Mouse (Mus musculus) R1 (cell line): ENCODE measurements around the gene Zfp423.
A peak's percentile ranks its signal among the peaks of the same experiment; 100 is the strongest.

Experiments
- DNase-seq: peaks from one replicate; pipeline ENCODE4 v3.0.0-alpha.2; 2018; ENCODE audit warnings: low read depth, low spot score

Gene Zfp423

GRCm38 (mm10) chr8:87667297-87667696 lies 292.1 kb downstream of the Zfp423 start:
- DNase-seq = no peak

- no peak for DNase-seq
These were observed 294.1 kb downstream of the Zfp423 start for GRCm38 (mm10) chr8:87665337-87665736.

DNA sequence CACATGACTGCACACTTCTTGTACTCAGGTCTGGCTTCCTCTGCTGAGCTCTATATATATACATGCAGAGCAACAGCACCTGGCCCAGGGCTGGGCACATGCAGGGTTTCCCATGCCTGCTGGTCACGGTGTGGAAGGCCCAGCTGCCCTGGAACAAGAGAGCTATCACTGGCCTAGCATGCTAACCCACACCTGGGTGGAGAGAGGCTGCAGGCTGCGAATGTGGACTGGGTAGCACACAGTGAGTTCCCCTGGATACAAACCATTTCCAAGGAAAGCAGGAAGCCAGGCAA lies 295.2 kb downstream of the Zfp423 start:
- no peak for DNase-seq

DNA sequence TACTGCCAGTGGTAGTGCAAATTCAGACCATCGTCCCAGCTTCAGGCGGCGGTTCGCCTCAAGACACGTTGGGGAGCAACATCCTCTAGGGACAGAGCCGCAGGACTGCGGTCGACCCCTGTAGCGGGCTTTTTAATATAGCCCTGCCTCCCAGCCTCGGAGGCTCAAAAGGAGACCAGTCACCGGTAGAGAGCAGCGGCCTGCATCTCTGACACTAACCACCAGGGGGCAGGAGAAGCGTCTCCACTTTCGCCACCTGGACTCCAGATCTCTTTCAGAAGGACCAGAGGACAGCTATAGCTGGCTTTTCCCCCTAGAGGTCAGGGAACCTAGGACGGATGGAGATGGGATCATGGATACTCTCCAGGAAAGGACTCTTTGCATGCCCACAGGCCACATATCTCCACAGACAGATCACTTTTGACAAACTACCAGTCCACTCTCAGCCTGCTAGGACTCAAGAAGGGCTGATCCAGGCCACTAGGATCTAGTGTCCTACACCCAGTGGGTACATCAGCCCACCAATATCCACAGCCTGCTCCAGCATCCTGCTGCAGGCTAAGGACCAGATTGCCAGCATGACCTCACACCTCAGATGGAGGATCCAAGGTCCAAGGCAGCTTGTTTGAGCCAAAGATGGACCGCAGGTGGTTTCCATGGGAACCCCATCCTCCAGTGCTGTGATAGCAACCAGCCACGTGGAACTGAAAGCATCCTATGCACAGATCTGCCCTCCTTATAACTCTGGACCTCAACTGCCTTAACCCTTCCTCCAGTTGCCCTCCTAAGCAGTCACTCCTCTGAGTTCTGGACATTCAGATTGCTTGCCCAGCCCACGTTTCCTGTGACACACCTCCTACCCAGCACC lies 295.8 kb downstream of the Zfp423 start:
- peak; percentile 84 for DNase-seq

- peak; percentile 58 for DNase-seq
These were observed 296.5 kb downstream of the Zfp423 start for GRCm38 (mm10) chr8:87662811-87663341.

DNA sequence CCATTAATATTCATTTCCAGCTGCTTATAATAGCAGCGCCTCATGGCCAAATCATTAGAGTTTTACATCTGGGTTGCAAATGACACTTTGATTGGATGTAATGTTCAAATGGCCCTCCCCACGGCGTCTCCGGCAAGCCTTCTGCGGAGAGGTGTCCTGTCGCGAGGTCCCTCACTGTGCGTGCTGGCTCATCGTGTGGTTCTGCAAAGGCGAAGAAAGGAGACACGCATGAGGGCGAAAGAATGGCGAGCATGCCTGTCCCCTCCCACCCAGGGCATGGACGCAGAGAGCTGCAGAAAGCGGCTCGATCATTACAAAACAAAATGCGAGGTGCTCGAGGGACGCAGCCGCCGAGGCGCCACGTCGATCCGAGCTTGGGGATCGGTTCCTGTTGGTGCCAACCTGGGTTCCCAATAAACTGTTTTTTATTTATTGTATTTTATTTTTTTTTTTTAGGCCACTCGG lies 297.1 kb downstream of the Zfp423 start:
- peak; percentile 10 for DNase-seq

- peak; percentile 13 for DNase-seq
These were observed 298.2 kb downstream of the Zfp423 start for GRCm38 (mm10) chr8:87660916-87661910.

- DNase-seq = peak; percentile 48
These were observed 299.1 kb downstream of the Zfp423 start for GRCm38 (mm10) chr8:87660029-87660915.

DNA sequence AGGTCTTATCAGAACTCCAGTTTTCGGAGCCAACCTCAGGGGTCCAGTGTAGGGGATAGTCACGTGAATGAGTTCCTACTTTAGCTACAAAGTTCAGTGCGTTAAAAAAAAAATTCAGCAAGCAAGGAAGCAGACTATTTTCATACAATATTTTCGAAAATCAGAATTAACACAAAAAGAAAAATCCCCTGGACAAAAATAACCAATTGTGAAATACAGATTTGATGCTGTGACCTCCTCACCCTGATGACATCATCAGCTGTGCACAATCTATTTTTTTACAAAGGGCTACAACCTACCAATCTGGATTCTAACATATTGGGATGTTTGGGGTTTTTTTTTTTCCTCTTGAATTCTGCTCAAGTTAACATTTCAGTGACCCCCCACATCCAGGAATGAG lies 301.9 kb downstream of the Zfp423 start:
- no peak for DNase-seq

- DNase-seq = peak; percentile 91
These were observed 302.7 kb downstream of the Zfp423 start for GRCm38 (mm10) chr8:87656484-87657230.

DNA sequence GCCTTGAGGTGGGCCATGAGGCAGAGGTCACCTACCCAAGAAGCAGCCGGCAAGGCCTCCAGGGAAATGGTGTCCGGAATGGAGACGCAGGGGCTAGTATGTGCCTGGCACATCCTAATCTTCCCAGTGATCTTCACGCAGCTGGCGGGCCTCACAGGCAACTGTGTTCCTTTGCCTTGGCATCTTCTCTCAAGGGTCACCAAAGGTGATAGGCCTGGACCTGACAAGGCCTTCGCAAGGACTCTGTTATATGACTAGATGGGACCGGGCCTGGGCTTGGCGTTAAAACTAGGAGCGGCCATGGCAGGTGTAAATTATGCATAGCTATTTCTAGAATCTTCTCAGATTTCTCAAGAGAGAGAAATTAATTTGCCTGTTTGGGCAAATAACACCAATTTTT lies 303.4 kb downstream of the Zfp423 start:
- DNase-seq = no peak

DNA sequence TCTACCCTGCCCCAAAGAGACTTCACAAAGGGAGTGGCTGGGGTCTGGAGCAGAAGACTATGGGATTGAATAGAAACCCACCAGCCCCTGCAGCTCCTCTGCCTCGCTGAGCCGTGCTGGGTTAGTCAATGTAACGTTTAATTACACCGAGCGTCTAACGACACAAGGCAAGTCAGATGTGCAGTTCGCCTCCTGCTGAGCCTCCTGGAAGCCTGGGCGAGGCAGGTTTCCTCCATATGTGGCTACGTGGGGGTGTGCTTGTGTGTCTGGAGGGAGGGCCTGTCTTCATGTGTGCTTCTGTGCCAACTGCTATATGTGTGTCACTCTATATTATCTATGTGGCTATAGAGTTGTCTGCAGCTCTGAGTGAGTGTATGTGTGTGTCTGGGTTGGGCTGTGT lies 311.6 kb downstream of the Zfp423 start:
- no peak for DNase-seq

- no peak for DNase-seq
These were observed 313.4 kb downstream of the Zfp423 start for GRCm38 (mm10) chr8:87645829-87646483.

DNA sequence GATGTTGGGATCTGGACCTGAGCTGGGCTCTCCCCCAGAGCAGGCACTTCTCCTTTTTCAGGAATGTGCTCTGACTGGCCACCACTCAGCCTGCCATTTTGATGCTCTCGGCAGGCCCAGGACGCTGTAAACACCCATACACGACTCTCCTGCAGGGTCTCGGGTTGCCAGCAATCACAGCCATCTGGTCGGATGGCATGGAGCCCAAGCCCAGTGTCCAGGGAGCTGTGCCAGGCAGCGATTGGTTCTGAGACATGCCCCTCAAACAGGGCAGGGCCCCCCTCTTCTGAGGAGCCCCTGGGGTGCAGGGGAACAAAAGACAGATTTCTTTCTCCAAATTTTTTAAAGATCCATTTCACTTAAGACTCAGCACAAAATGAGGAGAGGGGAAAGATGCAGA lies 314.0 kb downstream of the Zfp423 start:
- no peak for DNase-seq

- DNase-seq = peak; percentile 69
These were observed 318.5 kb downstream of the Zfp423 start for GRCm38 (mm10) chr8:87640930-87641329.

DNA sequence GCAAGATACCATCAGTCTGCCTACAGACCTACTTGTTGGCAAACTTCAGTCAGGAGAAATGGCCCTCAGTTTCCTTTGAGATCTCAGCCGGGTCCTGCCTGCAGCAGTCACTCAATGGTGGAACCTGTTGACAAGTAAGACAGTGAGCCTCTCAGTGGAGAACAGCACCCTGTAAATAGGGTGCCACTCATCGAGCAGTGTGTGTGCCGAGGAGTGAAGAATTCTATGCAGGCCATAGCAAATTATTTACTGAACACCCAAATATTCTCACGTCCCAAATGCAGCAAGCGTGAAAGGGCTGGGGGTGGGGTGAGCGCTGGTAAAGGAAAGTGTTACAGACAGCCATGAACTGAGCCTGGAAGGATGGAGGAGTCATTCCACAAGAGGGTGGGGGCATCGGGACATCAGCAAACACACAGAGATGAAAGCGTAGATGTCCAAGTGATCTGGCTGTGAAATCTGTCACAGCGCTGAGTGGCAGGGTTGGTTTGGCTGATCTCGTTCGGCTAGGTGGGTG lies 323.1 kb downstream of the Zfp423 start:
- no peak for DNase-seq

DNA sequence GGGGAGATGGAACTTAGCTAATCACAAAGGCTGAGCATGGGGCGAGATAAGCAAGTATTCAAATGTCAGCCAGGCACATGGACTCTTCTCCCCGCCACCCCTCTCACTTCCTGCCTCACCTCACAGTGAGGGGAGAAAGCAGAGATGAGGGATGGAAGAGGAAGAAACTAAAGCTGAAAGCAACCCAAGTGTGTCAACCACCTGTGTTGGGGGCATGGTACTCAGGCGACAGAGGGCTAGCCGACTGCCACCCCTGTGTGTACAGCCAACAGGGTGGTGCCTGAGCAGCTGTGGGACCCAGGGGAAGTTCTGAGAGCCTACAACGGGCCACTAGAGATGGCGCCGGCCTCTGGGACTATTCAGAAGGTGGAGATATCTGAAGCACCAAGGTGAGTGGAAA lies 327.6 kb downstream of the Zfp423 start:
- DNase-seq = no peak

DNA sequence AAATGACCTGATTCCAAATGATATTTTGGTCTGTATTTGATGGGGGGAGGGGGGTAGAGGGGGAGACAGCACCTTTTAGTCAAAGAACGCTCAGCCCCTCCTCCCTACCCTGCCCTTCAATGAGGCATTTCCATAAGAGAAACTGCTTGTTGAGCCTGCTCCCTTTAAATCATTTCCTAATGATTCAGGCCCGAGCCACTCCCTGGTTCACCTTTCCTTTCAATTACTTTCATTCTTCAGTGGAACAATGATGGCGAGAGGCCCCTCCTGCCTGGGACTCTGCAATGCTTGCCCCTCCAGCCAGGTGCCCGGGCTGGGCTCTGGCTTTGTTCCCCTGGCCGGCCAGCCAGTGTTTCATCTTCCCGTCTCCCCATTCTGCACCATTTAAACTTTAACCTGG lies 329.7 kb downstream of the Zfp423 start:
- DNase-seq = peak; percentile 78

- DNase-seq = no peak
These were observed 338.2 kb downstream of the Zfp423 start for GRCm38 (mm10) chr8:87621181-87621580.

DNA sequence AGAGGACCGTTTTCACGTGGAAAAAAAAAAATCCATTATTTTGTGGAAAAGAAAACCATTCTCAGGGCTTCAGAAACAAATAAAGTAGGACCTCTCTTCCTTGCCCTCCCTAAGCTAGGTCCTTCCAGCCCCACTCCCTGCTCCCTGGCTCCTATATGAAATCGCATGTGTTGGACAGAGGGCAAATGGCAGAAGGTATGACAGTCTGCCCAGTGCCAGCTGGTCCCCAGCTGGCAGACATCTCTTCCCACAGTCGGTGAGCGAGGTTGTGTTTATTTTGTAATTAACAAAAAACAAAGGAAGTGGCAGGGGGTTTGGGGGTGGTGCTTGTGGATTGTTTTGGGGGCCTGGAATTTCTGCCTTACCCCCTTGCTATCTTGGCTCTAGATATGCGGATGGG lies 339.2 kb downstream of the Zfp423 start:
- no peak for DNase-seq
